Mouse (Mus musculus): ENCODE results near the gene Rgs9. TPM values are rescaled to one million over a fixed set of nuclear protein-coding genes. Genes with fewer than 3 reads are reported as not detected.
A peak's percentile ranks its signal among the peaks of the same experiment; 100 is the strongest.
"Not testable (repeated sequence)": the region's sequence is repeated elsewhere in the genome, so short reads cannot be mapped to it uniquely, and the experiment has no call there.

The Rgs9 gene
- polyA plus RNA-seq (2012; rRNA removed): 1.9 and 2.9 TPM in 2 replicates

DNA sequence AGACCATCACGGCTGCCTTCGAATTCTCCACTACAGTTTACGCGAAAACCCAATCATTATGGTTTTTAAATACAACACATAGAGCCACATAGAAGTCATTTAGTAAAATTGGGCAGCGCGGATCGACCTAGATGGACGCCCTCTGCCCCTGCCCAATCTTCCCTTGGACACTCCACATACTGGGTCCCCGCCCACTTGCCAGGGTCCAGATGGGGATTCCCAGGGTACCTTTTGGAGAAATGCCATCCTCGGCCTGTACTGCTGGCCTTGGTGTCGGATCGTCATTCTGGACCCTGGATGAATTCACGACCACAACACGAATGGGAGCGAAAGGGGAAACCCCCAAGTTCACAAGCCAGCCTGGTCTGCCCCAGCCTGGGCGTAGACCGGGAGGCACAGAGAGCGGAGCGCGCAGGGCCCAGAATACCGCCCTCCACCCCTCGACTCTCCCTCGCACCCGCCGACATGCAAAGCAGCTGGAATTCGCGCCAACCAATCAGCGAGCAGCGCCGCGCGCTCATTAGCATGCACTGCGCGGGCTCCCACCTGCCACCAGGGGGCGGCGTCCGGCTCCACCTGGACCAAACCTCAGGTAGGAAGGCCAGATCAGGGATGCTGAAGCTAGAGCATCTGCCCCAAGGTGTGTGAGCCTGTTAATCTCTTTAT is at the start of gene Rgs9:
Gene Rgs9 (minus strand): TSS at position 420 of the 666 bp plus-strand sequence.
- TF ChIP-seq POLR2A (IDR thresholded peaks at IDR 0.05; ENCODE audit: low read depth, low read length): no peak; the same call in 1 of the 2 replicates
- TF ChIP-seq CTCF (IDR thresholded peaks at IDR 0.05; ENCODE audit: extremely low read depth, insufficient read length, insufficient replicate concordance, low read depth, low read length): peak; percentile 89
- H3K36me3 ChIP-seq (ENCODE audit: control insufficient read depth, insufficient read depth, low read length): no peaks in the 10 kb centered on the region
- 8% methylated on average over 37 of the region's 37 CpGs for WGBS
- peak within 1 kb of the TSS; percentile 56 for H3K4me3 ChIP-seq (ENCODE audit: low read depth, low read length)
- no peak within 1 kb of the TSS for H3K27ac ChIP-seq (ENCODE audit: insufficient read depth, low read depth, low read length)
- H3K27me3 ChIP-seq (ENCODE audit: control insufficient read depth, insufficient read depth, low read length): no peaks in the 10 kb centered on the region
- H3K4me1 ChIP-seq (ENCODE audit: control insufficient read depth, insufficient read depth, insufficient read length, low read length): no peaks in the 10 kb centered on the region; the same call in 1 of the 2 replicates

DNA sequence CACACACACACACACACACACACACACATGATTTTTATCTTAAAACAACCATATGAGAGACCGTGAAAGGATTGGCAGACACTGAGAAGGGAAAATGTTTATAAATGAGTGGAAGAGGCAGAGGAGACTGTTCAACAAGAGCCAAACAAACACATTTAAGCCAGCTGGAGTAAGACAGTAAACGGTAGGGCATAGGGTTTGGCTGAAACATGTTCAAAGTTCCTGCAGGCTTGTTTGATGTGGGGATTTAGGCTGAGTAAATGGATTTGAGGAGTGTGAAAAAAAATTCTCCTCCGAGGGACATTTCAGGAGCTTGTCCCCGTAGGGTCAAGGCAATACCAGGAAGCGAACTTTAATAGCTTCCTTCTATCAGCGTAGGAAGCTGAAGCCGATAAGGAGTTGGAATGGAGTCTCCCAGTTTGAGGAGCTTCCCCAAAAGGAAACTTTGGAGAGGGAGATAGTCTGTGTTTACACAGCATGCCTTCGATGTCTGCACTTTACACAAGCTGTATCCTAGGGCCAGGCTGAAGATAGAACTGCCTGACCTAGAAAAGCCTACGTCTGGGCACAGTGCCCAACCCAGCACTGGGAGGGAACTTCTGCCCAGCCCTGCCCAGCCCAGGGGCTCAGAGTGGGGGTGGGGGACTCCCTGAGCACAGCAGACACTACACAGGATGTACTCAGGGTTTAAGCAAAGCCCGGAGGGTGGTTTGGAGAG is 49.5 kb upstream of the Rgs9 start:
- 4% methylated on average over 10 of the region's 10 CpGs for WGBS
- peak overlapping the region; percentile 78 for H3K27ac ChIP-seq (ENCODE audit: insufficient read depth, low read depth, low read length)
- no peak overlapping the region for H3K4me3 ChIP-seq (ENCODE audit: low read depth, low read length)
- TF ChIP-seq POLR2A (IDR thresholded peaks at IDR 0.05; ENCODE audit: low read depth, low read length) (no peak), CTCF (IDR thresholded peaks at IDR 0.05; ENCODE audit: extremely low read depth, insufficient read length, insufficient replicate concordance, low read depth, low read length) (no peak)
- peaks cover 51% of the 10 kb centered on the region for H3K4me1 ChIP-seq (ENCODE audit: control insufficient read depth, insufficient read depth, insufficient read length, low read length)
- no peaks in the 10 kb centered on the region for H3K36me3 ChIP-seq (ENCODE audit: control insufficient read depth, insufficient read depth, low read length)
- H3K27me3 ChIP-seq (ENCODE audit: control insufficient read depth, insufficient read depth, low read length): no peaks in the 10 kb centered on the region

- TF ChIP-seq POLR2A (IDR thresholded peaks at IDR 0.05; ENCODE audit: low read depth, low read length) (no peak), CTCF (IDR thresholded peaks at IDR 0.05; ENCODE audit: extremely low read depth, insufficient read length, insufficient replicate concordance, low read depth, low read length) (peak; percentile 54; the same call in 1 of the 2 replicates)
- 22% methylated on average over 10 of the region's 10 CpGs for WGBS
- no peaks in the 10 kb centered on the region for H3K27me3 ChIP-seq (ENCODE audit: control insufficient read depth, insufficient read depth, low read length)
- no peak overlapping the region for H3K4me3 ChIP-seq (ENCODE audit: low read depth, low read length)
- no peaks in the 10 kb centered on the region for H3K36me3 ChIP-seq (ENCODE audit: control insufficient read depth, insufficient read depth, low read length)
- peak overlapping the region; percentile 54 for H3K27ac ChIP-seq (ENCODE audit: insufficient read depth, low read depth, low read length)
- H3K4me1 ChIP-seq (ENCODE audit: control insufficient read depth, insufficient read depth, insufficient read length, low read length): peaks cover 40% of the 10 kb centered on the region
Measured at GRCm38 (mm10) chr11:109343991-109344599, 46.2 kb upstream of the Rgs9 start.

DNA sequence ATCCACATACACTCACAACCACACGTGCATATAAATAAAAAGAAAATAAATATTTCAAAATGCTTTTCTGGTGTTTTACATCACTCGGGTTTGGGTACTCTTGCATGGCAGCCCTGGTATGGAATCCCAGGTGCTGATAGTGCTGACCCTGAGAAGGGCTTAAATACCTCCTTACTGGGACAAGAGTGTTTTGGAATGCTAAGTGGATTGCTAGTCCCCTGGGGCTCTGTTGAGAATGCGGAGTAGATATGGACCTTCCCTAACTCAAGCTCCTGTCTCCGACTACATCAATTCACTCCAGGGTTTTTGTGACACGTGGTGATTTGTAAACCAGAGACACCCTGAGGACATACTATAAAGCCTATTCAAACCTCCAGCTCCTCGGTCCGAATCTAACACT is 45.6 kb upstream of the Rgs9 start:
- Histone ChIP-seq H3K27ac (ENCODE audit: insufficient read depth, low read depth, low read length) (peak overlapping the region; percentile 54), H3K4me1 (ENCODE audit: control insufficient read depth, insufficient read depth, insufficient read length, low read length) (peaks cover 38% of the 10 kb centered on the region), H3K36me3 (ENCODE audit: control insufficient read depth, insufficient read depth, low read length) (no peaks in the 10 kb centered on the region), H3K27me3 (ENCODE audit: control insufficient read depth, insufficient read depth, low read length) (no peaks in the 10 kb centered on the region), H3K4me3 (ENCODE audit: low read depth, low read length) (no peak overlapping the region)
- 69% methylated on average over 7 of the region's 7 CpGs for WGBS
- TF ChIP-seq CTCF (IDR thresholded peaks at IDR 0.05; ENCODE audit: extremely low read depth, insufficient read length, insufficient replicate concordance, low read depth, low read length): no peak

GRCm38 (mm10) chr11:109342666-109343065 is 44.7 kb upstream of the Rgs9 start:
- 82% methylated on average over 4 of the region's 4 CpGs for WGBS
- H3K36me3 ChIP-seq (ENCODE audit: control insufficient read depth, insufficient read depth, low read length); H3K27ac ChIP-seq (ENCODE audit: insufficient read depth, low read depth, low read length); H3K4me3 ChIP-seq (ENCODE audit: low read depth, low read length); H3K27me3 ChIP-seq (ENCODE audit: control insufficient read depth, insufficient read depth, low read length): not testable (repeated sequence)
- H3K4me1 ChIP-seq (ENCODE audit: control insufficient read depth, insufficient read depth, insufficient read length, low read length): peaks cover 29% of the 10 kb centered on the region

DNA sequence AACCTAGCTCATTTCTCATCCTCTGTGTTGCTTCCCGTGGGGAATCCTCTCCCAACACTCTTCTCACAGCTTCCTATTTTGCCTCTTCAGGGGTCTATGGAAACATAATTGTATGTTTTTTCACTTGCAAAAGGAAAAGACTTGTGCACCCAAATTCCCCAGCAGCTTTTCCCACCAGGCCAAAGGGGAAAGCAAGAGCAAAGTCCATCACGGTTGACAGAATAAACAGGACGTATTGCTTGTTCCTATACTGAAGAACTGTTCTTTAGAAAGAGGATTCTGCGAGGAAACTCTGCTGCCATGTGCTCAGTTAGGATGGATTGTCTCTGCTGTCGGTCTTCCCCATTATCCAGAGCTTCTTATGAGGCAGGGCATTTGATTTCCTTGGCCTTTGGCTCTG is 42.6 kb upstream of the Rgs9 start:
- 27% methylated on average over 5 of the region's 5 CpGs for WGBS
- no peak overlapping the region for H3K27ac ChIP-seq (ENCODE audit: insufficient read depth, low read depth, low read length)

More for the DNA sequence above, 42.6 kb upstream of the Rgs9 start:
- no peaks in the 10 kb centered on the region for H3K27me3 ChIP-seq (ENCODE audit: control insufficient read depth, insufficient read depth, low read length)
- H3K4me3 ChIP-seq (ENCODE audit: low read depth, low read length): no peak overlapping the region
- peaks cover 16% of the 10 kb centered on the region for H3K4me1 ChIP-seq (ENCODE audit: control insufficient read depth, insufficient read depth, insufficient read length, low read length)
- TF ChIP-seq CTCF (IDR thresholded peaks at IDR 0.05; ENCODE audit: extremely low read depth, insufficient read length, insufficient replicate concordance, low read depth, low read length) (no peak), POLR2A (IDR thresholded peaks at IDR 0.05; ENCODE audit: low read depth, low read length) (no peak)
- H3K36me3 ChIP-seq (ENCODE audit: control insufficient read depth, insufficient read depth, low read length): no peaks in the 10 kb centered on the region

Measured in small intestine, adult 2 months (tissue).